Mouse (Mus musculus) lung, adult 2 months (tissue): Measurements from ENCODE around the gene Ptprd. TPM values are rescaled to one million over a fixed set of nuclear protein-coding genes. Genes with fewer than 3 reads are reported as not detected.

Source experiments
- DNase-seq: peaks from one replicate; pipeline ENCODE4 v3.0.0; 2022
- H3K4me1 ChIP-seq: fragments of 200-500 bp; 2 replicates; pipeline ENCODE4 v1.6.1; 2011; ENCODE audit warnings: low read length; ENCODE audit not compliant: control insufficient read depth, insufficient read depth
- H3K4me3 ChIP-seq: fragments of 200-500 bp; replicated peaks from 2 replicates; pipeline ENCODE3; 2011; ENCODE audit warnings: low read depth, mild to moderate bottlenecking, control low read depth, low read length; ENCODE audit errors: extremely low read depth
- CTCF ChIP-seq: fragments of 200-500 bp; IDR thresholded peaks from 2 replicates; pipeline ENCODE4 v1.5.1; 2011; ENCODE audit warnings: mild to moderate bottlenecking, low read length, control low read depth; ENCODE audit not compliant: insufficient read depth
- POLR2A ChIP-seq: fragments of 200-500 bp; IDR thresholded peaks from 2 replicates; pipeline ENCODE4 v1.6.1; 2011; ENCODE audit warnings: low read depth, mild to moderate bottlenecking, control low read depth, low read length, borderline replicate concordance; ENCODE audit errors: extremely low read depth
- WGBS: fragments of 180-500 bp; shearing (Covaris S2); methylation state at CpG from one replicate; pipeline ENCODE4 v1.1.7; 2018; 5-methylcytosine and 5-hydroxymethylcytosine counted together
- polyA plus RNA-seq: library from polyadenylated mRNA; depleted of rRNA; stranded (reverse); fragments of >200 nt; gene quantifications from 2 replicates; pipeline ENCODE4 v1.2.3, GENCODE M21; 2012

Ptprd gene
- polyA plus RNA-seq, 1 experiment = 13.4 TPM

DNA sequence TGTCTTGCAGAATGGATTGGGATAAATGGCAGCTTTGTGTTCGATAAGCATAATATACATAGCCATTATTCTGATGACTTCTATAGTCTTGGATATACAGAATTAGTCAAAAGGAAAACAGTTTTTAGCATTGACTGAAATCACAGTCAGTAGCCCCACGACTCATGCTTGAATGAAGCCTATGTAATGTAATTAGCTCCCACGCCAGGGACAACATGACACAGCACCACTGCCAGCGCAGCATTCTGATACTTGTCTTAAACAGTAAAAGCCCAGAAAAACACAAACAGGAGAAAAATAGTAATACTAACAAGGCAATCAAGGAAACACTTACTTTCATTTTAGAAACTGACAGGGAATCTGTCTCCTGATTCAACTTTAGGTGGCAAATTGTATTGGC lies 677.2 kb downstream of the Ptprd start:
- TF ChIP-seq CTCF (no peak), POLR2A (no peak)
- no peak overlapping the region for H3K4me3 ChIP-seq
- DNase-seq = no peak
- no peaks in the 10 kb centered on the region for H3K4me1 ChIP-seq
- 84% methylated on average over 4 of the region's 4 CpGs for WGBS

- no peak for TF ChIP-seq POLR2A
- TF ChIP-seq CTCF = no peak
- no peak overlapping the region for H3K4me3 ChIP-seq
- H3K4me1 ChIP-seq = no peaks in the 10 kb centered on the region
- WGBS = 23% methylated on average over 5 of the region's 5 CpGs
- DNase-seq = no peak
These were observed 692.6 kb downstream of the Ptprd start for GRCm38 (mm10) chr4:77519166-77519565.

DNA sequence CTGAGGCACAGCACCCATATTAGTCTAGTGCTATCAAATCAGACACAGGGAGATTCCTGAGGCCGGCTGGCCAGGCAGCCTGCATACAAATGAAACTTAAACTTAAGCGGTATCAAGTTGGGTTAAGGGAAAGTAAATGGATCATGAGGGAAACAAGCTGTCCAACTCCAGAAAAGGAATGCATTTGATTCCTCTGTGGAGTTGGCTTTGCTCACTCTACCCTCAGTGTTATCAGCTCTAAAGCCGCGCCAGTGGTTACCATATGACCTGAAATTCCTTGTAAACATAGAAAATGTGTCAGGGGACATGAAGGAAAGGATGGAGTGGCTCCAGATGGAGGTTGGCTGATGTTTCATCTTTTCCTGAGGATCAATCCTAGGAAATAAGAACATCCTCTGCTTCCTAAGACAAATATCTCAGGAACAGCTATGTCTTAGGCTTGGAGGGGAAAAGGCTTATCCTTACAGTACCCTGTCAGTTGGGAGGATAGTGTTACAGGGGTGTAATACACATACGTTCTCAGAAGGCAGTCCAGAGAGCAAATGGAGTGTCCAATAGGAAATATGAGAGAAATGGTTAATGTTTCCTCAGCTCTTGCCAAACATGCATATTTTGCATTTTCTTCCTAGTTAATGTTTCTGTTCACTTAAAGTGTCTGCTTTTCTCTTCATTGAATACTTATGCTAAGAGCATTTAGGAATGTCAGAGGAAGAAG lies 697.7 kb downstream of the Ptprd start:
- H3K4me1 ChIP-seq = no peaks in the 10 kb centered on the region
- no peak for DNase-seq
- no peak overlapping the region for H3K4me3 ChIP-seq
- TF ChIP-seq CTCF = no peak
- no peak for TF ChIP-seq POLR2A
- WGBS = 39% methylated on average over 5 of the region's 5 CpGs

DNA sequence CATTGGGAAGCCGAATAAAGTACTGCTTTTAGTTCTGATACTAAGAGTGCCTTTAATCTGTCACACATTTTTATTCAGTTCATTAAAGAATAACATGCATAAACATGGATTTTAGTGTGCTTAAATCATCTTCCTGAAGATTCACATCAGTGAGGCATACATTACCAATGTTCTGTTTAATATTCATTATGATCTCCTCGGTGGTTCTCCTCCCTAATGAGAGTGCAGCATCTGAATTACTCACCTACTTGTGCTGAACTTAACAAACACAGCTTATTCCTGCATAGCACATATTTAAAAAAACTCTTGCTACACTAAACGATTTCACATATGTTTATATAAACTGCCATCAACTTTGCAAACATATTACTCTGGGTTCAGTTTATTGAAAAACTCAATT lies 698.7 kb downstream of the Ptprd start:
- Histone ChIP-seq H3K4me3 (no peak overlapping the region), H3K4me1 (no peaks in the 10 kb centered on the region)
- no peak for DNase-seq
- WGBS = 52% methylated on average over 3 of the region's 3 CpGs
- TF ChIP-seq CTCF (no peak), POLR2A (no peak)

DNA sequence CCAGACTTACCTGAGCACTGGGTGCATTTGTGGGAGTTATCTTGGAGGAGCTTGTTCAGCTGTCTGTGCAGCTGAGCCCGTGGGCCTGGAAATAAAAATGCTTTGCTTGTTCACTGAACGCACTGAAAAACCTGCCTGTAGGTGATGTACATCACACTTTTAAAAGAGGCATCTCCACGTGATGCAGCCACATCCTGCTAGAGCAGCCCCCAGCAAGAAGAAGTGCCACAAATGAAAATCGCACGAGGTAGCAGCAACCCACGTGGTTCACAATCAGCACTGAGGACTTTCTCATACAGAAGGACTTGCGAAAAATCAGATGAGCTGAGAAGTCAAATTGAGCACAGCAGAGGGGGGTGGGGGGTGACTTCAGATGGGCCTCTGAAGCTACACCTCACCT lies 757.7 kb downstream of the Ptprd start:
- Histone ChIP-seq H3K4me1 (no peaks in the 10 kb centered on the region), H3K4me3 (no peak overlapping the region)
- TF ChIP-seq CTCF = no peak
- no peak for TF ChIP-seq POLR2A
- 76% methylated on average over 7 of the region's 7 CpGs for WGBS
- DNase-seq = no peak

GRCm38 (mm10) chr4:77399146-77399545 lies 812.6 kb downstream of the Ptprd start:
- no peak for TF ChIP-seq CTCF
- TF ChIP-seq POLR2A = no peak
- 78% methylated on average over 4 of the region's 4 CpGs for WGBS
- DNase-seq = no peak
- no peak overlapping the region for H3K4me3 ChIP-seq
- H3K4me1 ChIP-seq = no peaks in the 10 kb centered on the region

DNA sequence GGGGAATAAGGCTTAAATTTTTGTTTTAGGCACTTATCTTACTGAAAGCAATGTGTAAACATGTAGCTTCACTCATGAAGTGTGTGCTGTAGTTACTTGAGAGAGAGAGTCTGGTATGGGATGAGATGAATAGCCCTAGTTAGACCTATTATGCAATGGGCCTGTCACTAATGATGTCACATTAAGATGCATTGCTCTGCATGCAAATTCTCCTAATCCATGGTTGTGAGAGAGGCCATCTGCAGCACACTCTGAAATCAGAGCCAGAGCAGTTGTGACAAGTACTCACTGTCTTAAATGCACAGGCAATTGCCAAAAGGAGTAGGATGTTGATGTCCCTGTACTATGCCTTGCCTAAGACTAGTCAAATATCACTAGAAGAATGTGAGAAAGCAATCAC lies 850.0 kb downstream of the Ptprd start:
- no peak overlapping the region for H3K4me3 ChIP-seq
- no peaks in the 10 kb centered on the region for H3K4me1 ChIP-seq
- TF ChIP-seq CTCF (no peak), POLR2A (no peak)
- DNase-seq = no peak

GRCm38 (mm10) chr4:77327198-77327597 lies 884.6 kb downstream of the Ptprd start:
- TF ChIP-seq CTCF = no peak
- TF ChIP-seq POLR2A = no peak
- no peak for DNase-seq
- 80% methylated on average over 4 of the region's 4 CpGs for WGBS
- Histone ChIP-seq H3K4me1 (no peaks in the 10 kb centered on the region), H3K4me3 (no peak overlapping the region)

DNA sequence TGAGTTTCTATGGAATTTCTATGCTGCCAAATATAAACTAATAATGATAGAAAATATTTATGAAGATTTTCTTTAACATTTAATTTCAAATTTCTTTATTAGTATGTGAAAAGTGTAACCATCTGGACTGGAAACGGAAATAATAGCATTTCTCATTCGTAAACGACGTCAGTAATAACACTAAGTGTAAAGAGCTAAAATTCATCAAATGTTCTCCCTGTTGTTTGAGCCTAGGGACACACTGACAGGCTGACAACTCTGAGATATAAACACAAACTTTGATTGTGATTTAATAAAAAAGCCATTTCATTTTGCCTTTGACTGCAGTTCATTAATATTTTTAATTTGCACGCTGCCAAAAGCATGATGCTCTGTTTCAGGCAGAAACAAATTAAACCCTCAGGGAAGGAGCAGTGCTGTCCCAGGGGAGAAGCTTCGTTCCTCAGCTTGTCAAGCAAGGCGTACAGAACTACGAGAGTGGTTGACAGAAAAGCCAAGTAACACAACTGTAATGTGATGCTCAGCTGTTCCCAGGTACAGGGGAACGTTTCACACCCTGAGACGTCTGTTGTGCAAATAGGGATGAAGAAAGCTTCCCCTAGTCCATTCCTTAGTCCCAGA lies 894.6 kb downstream of the Ptprd start:
- no peak for DNase-seq
- WGBS = 53% methylated on average over 10 of the region's 10 CpGs

GRCm38 (mm10) chr4:77316644-77317043 lies 895.1 kb downstream of the Ptprd start:
- Histone ChIP-seq H3K4me1 (no peaks in the 10 kb centered on the region), H3K4me3 (no peak overlapping the region)
- no peak for DNase-seq
- TF ChIP-seq POLR2A (no peak), CTCF (no peak)
- WGBS = 50% methylated on average over 2 of the region's 2 CpGs

More for the DNA sequence above, 894.6 kb downstream of the Ptprd start:
- no peaks in the 10 kb centered on the region for H3K4me1 ChIP-seq
- no peak for TF ChIP-seq CTCF
- TF ChIP-seq POLR2A = no peak
- H3K4me3 ChIP-seq = no peak overlapping the region
